Mouse (Mus musculus): ENCODE measurements around the gene Cdh13. TPM values are rescaled to one million over a fixed set of nuclear protein-coding genes. Genes with fewer than 3 reads are reported as not detected.
A peak's percentile ranks its signal among the peaks of the same experiment; 100 is the strongest.

The Cdh13 gene
- total RNA-seq, 4 experiments from 2014 or later: 6.9 to 11.9 (median 7.5) TPM

DNA sequence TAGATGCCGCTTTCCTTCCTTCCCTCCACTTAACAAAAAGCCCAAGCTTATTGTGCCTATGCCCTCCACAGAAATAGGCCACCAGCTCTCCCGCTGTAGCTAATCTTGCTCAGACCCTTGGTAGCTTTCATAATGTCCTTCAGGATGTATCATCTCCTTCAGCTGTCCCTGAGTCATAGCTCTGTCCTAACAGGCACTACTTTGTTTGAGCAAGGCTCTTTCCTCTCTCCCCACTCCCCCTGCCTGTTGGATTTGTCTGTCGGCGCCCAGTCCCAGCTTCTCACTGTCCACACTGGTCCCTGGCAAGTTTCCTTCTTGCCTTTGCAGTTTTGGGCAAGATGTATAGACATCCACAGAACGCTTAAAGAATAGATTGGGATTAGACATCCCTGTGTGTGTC is 100.8 kb downstream of the Cdh13 start:
- DNase-seq: no peak

GRCm38 (mm10) chr8:118389456-118389855 is 105.9 kb downstream of the Cdh13 start:
- DNase-seq: no peak

- DNase-seq: peak; percentile 33
These were observed 110.5 kb downstream of the Cdh13 start for GRCm38 (mm10) chr8:118393909-118394650.

- no peak for DNase-seq
These were observed 111.6 kb downstream of the Cdh13 start for GRCm38 (mm10) chr8:118395178-118395577.

GRCm38 (mm10) chr8:118404836-118405235 is 121.3 kb downstream of the Cdh13 start:
- DNase-seq: no peak

- no peak for DNase-seq
These were observed 123.8 kb downstream of the Cdh13 start for GRCm38 (mm10) chr8:118407322-118407721.

DNA sequence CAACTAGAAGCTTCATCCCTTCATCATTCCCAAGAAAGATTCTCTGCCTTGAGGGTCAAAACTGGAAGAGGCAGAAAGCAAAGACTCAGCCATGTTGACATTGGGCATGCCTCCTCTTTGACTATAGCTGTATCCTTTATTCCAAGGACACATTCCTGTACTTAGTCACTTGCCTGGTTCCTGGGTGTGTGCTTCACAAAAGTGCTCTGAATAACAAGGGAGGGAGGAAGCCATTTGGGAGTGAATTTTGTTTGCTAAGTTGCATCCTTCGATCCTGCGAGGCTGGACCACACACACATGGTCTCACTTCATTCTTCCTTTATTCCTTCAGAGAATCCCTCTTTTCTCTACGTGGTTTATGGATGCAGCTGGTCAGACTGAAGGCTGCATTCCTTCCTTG is 125.9 kb downstream of the Cdh13 start:
- no peak for DNase-seq

DNA sequence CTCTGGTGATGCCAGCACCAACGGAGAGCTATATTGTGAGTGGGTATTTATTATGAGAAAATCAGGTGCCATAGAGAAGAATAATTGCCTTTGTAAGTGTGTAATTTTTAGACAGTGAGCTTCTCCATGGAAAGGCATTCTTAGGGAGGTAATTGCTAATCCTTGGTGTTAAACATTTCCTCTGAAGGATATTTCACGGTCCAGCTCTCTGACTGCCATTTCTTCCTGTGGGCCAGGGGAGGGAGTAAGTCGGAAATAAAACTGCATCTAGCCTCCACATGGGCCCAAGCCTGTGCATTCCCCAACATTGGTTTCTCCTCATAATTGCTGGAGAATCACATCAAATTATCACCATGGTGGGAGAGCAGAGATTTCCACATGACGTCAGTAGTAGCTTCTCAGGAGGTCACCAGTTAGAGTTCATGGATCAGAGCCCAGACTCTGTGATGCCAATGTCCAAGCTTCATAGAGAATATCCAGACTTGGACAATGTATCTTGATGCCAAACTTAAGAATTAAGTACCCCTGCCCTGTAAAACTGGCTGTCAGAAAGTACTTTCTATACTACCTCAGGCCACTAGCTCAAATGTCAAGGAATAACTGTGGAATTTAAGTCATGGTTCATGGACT is 126.9 kb downstream of the Cdh13 start:
- DNase-seq: no peak

DNA sequence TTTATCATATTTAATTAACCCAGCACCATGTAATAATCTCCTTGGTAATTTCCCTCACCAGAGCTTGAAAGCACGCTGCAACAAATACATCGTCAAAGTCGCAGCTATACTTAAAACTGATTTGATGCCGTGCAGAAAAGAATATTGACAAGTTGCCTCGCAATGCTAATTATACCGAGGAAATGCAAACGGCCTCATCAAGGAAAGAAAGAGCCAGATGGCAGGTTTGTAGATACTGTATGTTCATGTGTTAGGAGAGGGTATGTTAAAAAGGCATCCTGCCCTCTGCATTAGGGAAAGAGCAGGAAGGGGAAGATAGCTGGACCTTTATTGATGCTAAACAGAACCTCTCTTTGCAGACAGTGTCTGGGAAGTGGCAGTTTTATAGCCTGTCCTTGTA is 132.1 kb downstream of the Cdh13 start:
- DNase-seq: no peak

- DNase-seq: no peak
These were observed 133.3 kb downstream of the Cdh13 start for GRCm38 (mm10) chr8:118416811-118417355.

DNA sequence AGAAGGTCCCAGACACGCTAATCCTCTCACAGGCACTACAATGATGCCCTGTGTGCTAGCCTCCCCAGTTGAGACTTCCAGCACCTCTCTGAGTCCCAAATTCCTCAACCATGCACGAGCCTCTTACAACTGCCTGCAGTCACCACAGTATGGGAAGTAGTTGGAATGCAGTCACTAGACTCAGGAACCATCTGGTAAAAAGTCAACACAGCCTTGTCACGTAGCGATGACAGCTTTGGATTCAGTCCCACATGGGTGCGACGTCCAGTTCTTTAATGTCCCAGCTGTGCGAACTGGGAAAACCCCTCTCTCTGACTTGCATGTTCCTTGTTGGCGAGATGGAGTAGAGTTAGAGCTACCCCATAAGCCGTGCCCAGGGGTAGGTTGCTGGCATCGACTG is 139.1 kb downstream of the Cdh13 start:
- no peak for DNase-seq

- DNase-seq: no peak
These were observed 145.4 kb downstream of the Cdh13 start for GRCm38 (mm10) chr8:118428941-118429340.

DNA sequence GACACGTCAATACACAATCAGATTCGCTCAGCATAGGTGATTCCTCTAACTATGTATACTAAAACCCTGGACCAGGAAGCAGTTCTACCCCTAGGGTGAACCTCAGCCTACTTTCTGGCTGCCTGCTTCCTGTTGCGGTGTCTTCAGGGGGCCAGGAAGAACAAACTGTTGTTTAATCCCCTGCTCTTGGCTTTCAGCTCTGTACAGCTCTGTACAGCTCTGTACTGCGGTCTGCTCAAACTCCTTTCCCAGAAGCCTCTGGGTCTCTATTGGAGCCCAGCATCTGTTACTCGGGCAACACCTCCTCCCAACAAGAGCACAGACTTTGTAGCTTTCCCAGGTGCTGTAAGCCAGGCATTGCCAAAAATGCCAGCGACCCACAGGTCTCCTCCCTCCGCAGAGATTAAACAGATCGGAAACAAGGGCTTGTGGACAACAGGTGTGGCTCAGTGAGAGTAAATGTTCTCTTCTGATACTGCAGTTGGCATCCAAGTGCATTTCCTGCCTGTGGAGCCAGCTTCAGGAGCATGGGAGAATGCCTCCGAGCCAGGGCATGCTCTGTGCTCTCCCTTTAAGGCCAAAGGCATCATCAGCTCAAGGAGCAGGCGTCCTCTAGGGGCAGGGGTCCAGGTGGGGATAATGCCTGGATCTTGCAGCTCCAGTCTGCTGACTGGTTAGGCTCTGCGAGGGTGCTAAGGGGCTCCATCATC is 148.4 kb downstream of the Cdh13 start:
- no peak for DNase-seq

DNA sequence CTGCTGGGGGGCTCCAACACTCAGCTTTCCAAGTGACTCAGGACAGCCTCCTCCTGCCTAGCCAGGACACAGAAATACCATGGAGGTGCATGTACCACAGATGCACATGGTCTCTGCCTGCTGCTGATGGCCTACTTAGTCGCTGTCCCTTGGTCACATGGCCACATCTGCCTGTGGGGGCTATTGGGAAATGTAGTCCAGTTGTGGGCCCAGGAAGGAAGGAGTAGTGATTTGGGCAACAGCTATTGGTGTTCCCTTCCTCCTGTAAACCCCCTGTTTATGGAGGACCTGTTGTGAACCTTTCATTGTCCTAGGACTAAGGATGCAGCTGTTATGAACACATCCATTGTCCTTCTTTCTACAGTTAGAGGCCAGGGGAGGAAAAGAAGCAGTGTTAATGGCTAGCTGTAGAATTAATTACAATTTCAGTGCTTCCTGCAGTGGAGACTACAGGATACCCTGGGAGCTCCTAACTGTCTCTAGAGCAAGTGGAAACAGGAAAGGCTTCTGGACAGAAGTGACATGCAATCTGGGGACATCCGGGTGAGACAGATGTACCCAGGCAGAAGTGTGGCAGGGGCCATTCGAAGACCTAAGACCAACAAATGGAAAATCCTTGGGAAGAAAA is 150.1 kb downstream of the Cdh13 start:
- no peak for DNase-seq

DNA sequence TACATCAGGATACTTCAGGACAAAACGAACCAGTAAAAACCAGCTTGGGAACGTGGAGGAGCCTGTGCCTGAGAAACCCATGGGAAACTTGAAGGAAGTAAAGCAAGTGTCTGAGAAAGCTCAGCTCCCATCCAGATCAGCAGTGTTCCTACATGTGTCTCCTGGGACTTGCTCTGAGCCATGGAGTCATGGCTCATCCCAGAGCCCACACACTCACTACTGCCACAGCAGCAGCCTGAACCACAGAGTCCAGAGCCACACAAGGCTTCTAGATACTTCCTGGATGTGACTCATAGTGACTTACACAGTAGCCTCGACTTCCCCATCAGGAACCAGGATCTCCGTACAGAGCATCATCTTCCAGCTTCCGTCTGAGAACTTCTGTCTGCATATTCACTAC is 153.2 kb downstream of the Cdh13 start:
- DNase-seq: no peak

GRCm38 (mm10) chr8:118437152-118437551 is 153.6 kb downstream of the Cdh13 start:
- DNase-seq: no peak

DNA sequence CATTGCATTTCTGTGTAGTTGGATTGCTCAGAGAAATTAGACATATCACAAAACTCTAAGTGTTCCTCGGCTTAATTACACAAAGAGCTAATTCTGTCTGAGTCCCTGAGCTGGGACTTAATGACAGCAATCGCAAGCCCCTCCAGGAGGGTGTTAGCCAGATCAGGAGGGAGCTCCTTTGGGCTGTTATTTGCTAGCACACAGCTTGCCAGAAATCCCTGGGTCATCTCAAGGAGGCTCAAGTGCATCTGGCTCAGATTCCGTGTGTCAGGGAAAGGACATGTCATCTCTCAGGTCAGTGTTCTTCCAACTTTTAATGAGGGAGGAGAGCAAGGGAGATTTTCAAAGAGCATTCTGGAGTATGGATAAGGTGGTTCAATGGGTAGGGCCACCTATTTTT is 154.3 kb downstream of the Cdh13 start:
- DNase-seq: no peak

- DNase-seq: no peak
These were observed 156.3 kb downstream of the Cdh13 start for GRCm38 (mm10) chr8:118439857-118440256.

DNA sequence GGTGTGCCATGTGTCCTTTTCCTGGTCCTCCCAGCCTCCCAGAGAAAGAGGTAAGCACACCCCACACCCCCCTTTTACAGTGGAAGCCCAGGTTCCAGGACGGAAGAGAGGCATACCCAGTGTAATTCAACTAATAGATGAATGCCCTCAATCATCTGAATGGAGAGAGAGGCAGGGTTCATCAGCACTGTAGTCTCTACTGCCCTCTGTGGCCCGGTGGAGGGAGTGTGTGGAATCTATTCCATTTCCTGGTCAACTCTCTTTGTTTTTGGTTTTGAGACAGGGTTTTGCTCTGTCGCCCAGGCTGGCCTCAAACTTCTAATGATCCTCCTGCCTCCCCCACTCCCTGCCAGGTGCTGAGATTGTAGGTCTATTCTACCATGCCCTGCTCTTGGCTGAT is 159.8 kb downstream of the Cdh13 start:
- DNase-seq: no peak

- DNase-seq: no peak
These were observed 161.2 kb downstream of the Cdh13 start for GRCm38 (mm10) chr8:118444651-118445207.

DNA sequence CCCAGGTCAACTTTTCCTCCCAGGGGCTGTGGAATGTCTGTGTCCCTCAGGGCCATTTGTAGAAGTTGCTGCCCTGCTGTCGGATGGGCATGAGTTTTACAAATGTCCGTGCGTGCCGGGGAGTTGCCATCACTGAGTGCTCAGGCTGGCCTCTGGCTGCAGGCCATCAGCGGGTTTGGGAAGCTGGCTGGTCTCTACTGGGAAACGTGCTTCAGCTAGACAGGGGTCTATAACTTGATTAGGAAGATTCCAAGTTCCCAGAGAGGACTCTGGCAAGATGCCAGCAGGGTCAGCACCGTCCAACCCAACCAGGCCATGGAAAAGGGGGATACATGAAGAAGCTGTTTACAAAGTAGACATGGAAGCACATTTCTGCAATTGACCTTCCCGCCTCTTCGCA is 163.0 kb downstream of the Cdh13 start:
- no peak for DNase-seq

DNA sequence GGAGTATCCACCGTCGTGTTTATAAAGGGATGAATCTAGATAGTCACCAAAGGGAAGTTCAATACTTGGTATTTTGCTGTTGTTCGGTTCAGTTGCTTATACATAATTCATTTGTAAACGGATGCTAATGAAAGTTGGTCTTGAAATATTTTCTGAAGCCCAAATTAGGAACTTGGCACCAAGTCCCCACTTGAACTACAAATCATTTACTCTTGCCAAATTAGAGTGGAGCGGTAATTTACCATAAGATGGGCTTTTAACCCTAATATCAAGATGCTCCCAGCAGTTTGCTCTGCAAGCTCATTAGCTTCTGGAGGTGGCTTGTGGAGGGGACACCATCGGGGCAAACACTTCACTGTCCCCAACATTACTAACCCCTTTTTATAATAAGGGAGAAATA is 164.5 kb downstream of the Cdh13 start:
- DNase-seq: no peak
